Mouse (Mus musculus): ENCODE data around the gene Lect2.
A peak's percentile ranks its signal among the peaks of the same experiment; 100 is the strongest.

Gene Lect2

GRCm38 (mm10) chr13:56555957-56556356 lies 7.7 kb upstream of the Lect2 start:
- peak; percentile 52 for DNase-seq

- DNase-seq, result no peak
Measured at GRCm38 (mm10) chr13:56554409-56554808, 6.1 kb upstream of the Lect2 start.

GRCm38 (mm10) chr13:56553923-56554322 lies 5.6 kb upstream of the Lect2 start:
- DNase-seq, result no peak

GRCm38 (mm10) chr13:56551661-56552060 lies 3.4 kb upstream of the Lect2 start:
- DNase-seq, result no peak

- DNase-seq, result no peak
Measured at GRCm38 (mm10) chr13:56550574-56550973, 2.3 kb upstream of the Lect2 start.

- no peak for DNase-seq
Measured at GRCm38 (mm10) chr13:56549364-56549763, 1.1 kb upstream of the Lect2 start.

GRCm38 (mm10) chr13:56544956-56545355 lies 3.3 kb downstream of the Lect2 start:
- DNase-seq, result no peak

- no peak for DNase-seq
Measured at GRCm38 (mm10) chr13:56543805-56544204, 4.5 kb downstream of the Lect2 start.

GRCm38 (mm10) chr13:56539846-56540245 lies 8.5 kb downstream of the Lect2 start:
- DNase-seq, result peak; percentile 63

- no peak for DNase-seq
Measured at GRCm38 (mm10) chr13:56537026-56537425, 11.3 kb downstream of the Lect2 start.

- no peak for DNase-seq
Measured at GRCm38 (mm10) chr13:56535570-56535969, 12.7 kb downstream of the Lect2 start.

- no peak for DNase-seq
Measured at GRCm38 (mm10) chr13:56534931-56535330, 13.4 kb downstream of the Lect2 start.

GRCm38 (mm10) chr13:56529685-56530084 lies 18.6 kb downstream of the Lect2 start:
- DNase-seq, result no peak

- no peak for DNase-seq
Measured at GRCm38 (mm10) chr13:56529031-56529430, 19.3 kb downstream of the Lect2 start.

- DNase-seq, result no peak
Measured at GRCm38 (mm10) chr13:56528281-56528680, 20.0 kb downstream of the Lect2 start.

- DNase-seq, result no peak
Measured at GRCm38 (mm10) chr13:56527846-56528245, 20.5 kb downstream of the Lect2 start.

GRCm38 (mm10) chr13:56526871-56527270 lies 21.4 kb downstream of the Lect2 start:
- no peak for DNase-seq

- DNase-seq, result no peak
Measured at GRCm38 (mm10) chr13:56522821-56523167, 25.5 kb downstream of the Lect2 start.

GRCm38 (mm10) chr13:56522081-56522820 lies 26.1 kb downstream of the Lect2 start, which contains the start of gene Fbxl21:
Gene Fbxl21 (plus strand): TSS chr13:56522472.
- DNase-seq, result peak; percentile 92

- DNase-seq, result no peak
Measured at GRCm38 (mm10) chr13:56516816-56517215, 31.5 kb downstream of the Lect2 start.

GRCm38 (mm10) chr13:56516311-56516710 lies 32.0 kb downstream of the Lect2 start:
- no peak for DNase-seq

GRCm38 (mm10) chr13:56513595-56513994 lies 34.7 kb downstream of the Lect2 start:
- DNase-seq, result no peak

GRCm38 (mm10) chr13:56509796-56510195 lies 38.5 kb downstream of the Lect2 start:
- DNase-seq, result no peak

- DNase-seq, result no peak
Measured at GRCm38 (mm10) chr13:56506871-56507496, 41.3 kb downstream of the Lect2 start.

Measured in lung, postnatal 14 days (tissue).